Mouse (Mus musculus): ENCODE measurements at regions not wholly inside any gene's neighbourhood (a gene's known extent, or its start where the extent isn't known, plus 50 kb on each side); places are given as distances from the start of the nearest gene placed in this dataset.

GRCm38 (mm10) chr10:120576148-120576547 lies 99.9 kb upstream of the Hmga2 start:
- no peak for TF ChIP-seq CTCF (conservative IDR thresholded peaks at IDR 0.05; ENCODE audit: insufficient read depth, insufficient read length, low read depth, low read length)
- no peak for TF ChIP-seq POLR2A (IDR thresholded peaks at IDR 0.05; ENCODE audit: low read depth, low read length)

All from kidney, adult 2 months (tissue).